In genomic region chr1:180763828-180764227, GRCm38 (mm10) we compare ENCODE assay signal across 8 mouse cellular contexts. TPM values are rescaled to one million over a fixed set of nuclear protein-coding genes. Genes with fewer than 3 reads are reported as not detected.
A peak's percentile ranks its signal among the peaks of the same experiment; 100 is the strongest.
DNase-seq lines count a peak whose midpoint lies in the region; ATAC-seq and TF ChIP-seq lines count a peak whose summit lies in the region.

No protein-coding gene starts in this region.

- peak overlapping the region; percentile 34 for H3K4me3 ChIP-seq in bone marrow, adult 2 months (replicated peaks; ENCODE audit: control insufficient read depth, low read depth, low read length)
- peak overlapping the region; percentile 43 for H3K4me3 ChIP-seq in embryonic facial prominence, embryonic 14.5 days (ENCODE audit: low read depth, low read length)
- peak overlapping the region; percentile 61 for H3K4me3 ChIP-seq in heart, embryonic 10.5 days
- H3K4me3 ChIP-seq in kidney, embryonic 14.5 days (ENCODE audit: low read length) = peak overlapping the region; percentile 41
- H3K4me3 ChIP-seq in limb, embryonic 15.5 days = peak overlapping the region; percentile 42

- peak; percentile 91 for DNase-seq in 416B (ENCODE audit: low read depth)
- peak; percentile 95 for DNase-seq in embryonic facial prominence, embryonic 14.5 days (ENCODE audit: low spot score)
- DNase-seq in heart, embryonic 10.5 days (ENCODE audit: low spot score) = peak; percentile 88
- DNase-seq in monocyte, adult 2 months (ENCODE audit: low read depth in 1 of 2, low spot score in 2 of 2) = peak; percentile 63 to 77
- peak; percentile 50 to 67 for DNase-seq in spleen, postnatal 14 days (ENCODE audit: low spot score in 2 of 2)

- WGBS in bone marrow, adult 2 months = 3% methylated on average over 11 of the region's 11 CpGs
- 0% methylated on average over 11 of the region's 11 CpGs for WGBS in embryonic facial prominence, embryonic 14.5 days
- WGBS in heart, embryonic 10.5 days = 2% methylated on average over 11 of the region's 11 CpGs
- 2% methylated on average over 11 of the region's 11 CpGs for WGBS in kidney, embryonic 14.5 days
- under 1% methylated on average over 11 of the region's 11 CpGs for WGBS in limb, embryonic 15.5 days

- H3K4me1 ChIP-seq in bone marrow, adult 2 months (ENCODE audit: control insufficient read depth, insufficient read depth, low read length) = peaks cover 3% of the 10 kb centered on the region; the same call in 1 of the 2 replicates
- H3K4me1 ChIP-seq in embryonic facial prominence, embryonic 14.5 days (ENCODE audit: control insufficient read depth, insufficient read depth, low read length) = peaks cover 11% of the 10 kb centered on the region
- H3K4me1 ChIP-seq in heart, embryonic 10.5 days = peaks cover 29% of the 10 kb centered on the region
- H3K4me1 ChIP-seq in kidney, embryonic 14.5 days (ENCODE audit: control insufficient read depth, insufficient read depth, low read length) = peaks cover 6% of the 10 kb centered on the region
- H3K4me1 ChIP-seq in limb, embryonic 15.5 days = peaks cover 26% of the 10 kb centered on the region

- peak; percentile 82 for ATAC-seq in embryonic facial prominence, embryonic 14.5 days (ENCODE audit: low read depth)
- ATAC-seq in kidney, embryonic 14.5 days (ENCODE audit: low FRiP score, low TSS enrichment) = peak; percentile 71; the same call in 1 of the 2 replicates
- peak; percentile 71; the same call in 1 of the 2 replicates for ATAC-seq in limb, embryonic 15.5 days (ENCODE audit: insufficient number of reproducible peaks, low FRiP score, low TSS enrichment, low read depth)

- H3K4me2 ChIP-seq in embryonic facial prominence, embryonic 14.5 days (ENCODE audit: low read depth, low read length) = peak overlapping the region; percentile 93
- peak overlapping the region; percentile 87 for H3K4me2 ChIP-seq in kidney, embryonic 14.5 days (replicated peaks; ENCODE audit: low read depth, low read length)
- H3K4me2 ChIP-seq in limb, embryonic 15.5 days = peak overlapping the region; percentile 78

- peak; percentile 85 for TF ChIP-seq CTCF in bone marrow, adult 2 months (IDR thresholded peaks at IDR 0.05; ENCODE audit: control insufficient read depth, insufficient read depth, low read length)

- no peaks in the 10 kb centered on the region for H3K36me3 ChIP-seq in embryonic facial prominence, embryonic 14.5 days (ENCODE audit: control insufficient read depth, insufficient read depth, low read length)
- no peaks in the 10 kb centered on the region for H3K36me3 ChIP-seq in heart, embryonic 10.5 days
- H3K36me3 ChIP-seq in kidney, embryonic 14.5 days (ENCODE audit: control insufficient read depth, insufficient read depth, low read length) = no peaks in the 10 kb centered on the region
- H3K36me3 ChIP-seq in limb, embryonic 15.5 days = no peaks in the 10 kb centered on the region

- peak overlapping the region; percentile 87 for H3K27ac ChIP-seq in bone marrow, adult 2 months (ENCODE audit: control insufficient read depth, insufficient read depth, low read depth, low read length, poor library complexity)
- no peak overlapping the region for H3K27ac ChIP-seq in embryonic facial prominence, embryonic 14.5 days (replicated peaks; ENCODE audit: low read depth, low read length)
- peak overlapping the region; percentile 38; the same call in 1 of the 2 replicates for H3K27ac ChIP-seq in heart, embryonic 10.5 days
- no peak overlapping the region for H3K27ac ChIP-seq in kidney, embryonic 14.5 days (ENCODE audit: low read depth, low read length)
- H3K27ac ChIP-seq in limb, embryonic 15.5 days = no peak overlapping the region

- no peaks in the 10 kb centered on the region for H3K9me3 ChIP-seq in embryonic facial prominence, embryonic 14.5 days (ENCODE audit: control insufficient read depth, low read length)
- no peaks in the 10 kb centered on the region for H3K9me3 ChIP-seq in heart, embryonic 10.5 days
- H3K9me3 ChIP-seq in kidney, embryonic 14.5 days (ENCODE audit: control insufficient read depth, low read length) = no peaks in the 10 kb centered on the region
- H3K9me3 ChIP-seq in limb, embryonic 15.5 days = no peaks in the 10 kb centered on the region

- TF ChIP-seq POLR2A in bone marrow, adult 2 months (IDR thresholded peaks at IDR 0.05; ENCODE audit: borderline replicate concordance, control insufficient read depth, low read depth, low read length) = peak; percentile 43; the same call in 1 of the 2 replicates

- peak overlapping the region; percentile 54 for H3K9ac ChIP-seq in embryonic facial prominence, embryonic 14.5 days (ENCODE audit: low read depth, low read length)
- peak overlapping the region; percentile 57 for H3K9ac ChIP-seq in kidney, embryonic 14.5 days (ENCODE audit: low read depth, low read length)
- H3K9ac ChIP-seq in limb, embryonic 15.5 days = peak overlapping the region; percentile 33; the same call in 1 of the 2 replicates

- no peaks in the 10 kb centered on the region; the same call in 1 of the 2 replicates for H3K27me3 ChIP-seq in embryonic facial prominence, embryonic 14.5 days (replicated peaks; ENCODE audit: control insufficient read depth, insufficient read depth, low read length)
- H3K27me3 ChIP-seq in heart, embryonic 10.5 days (ENCODE audit: insufficient read depth, poor library complexity, severe bottlenecking) = peaks cover 26% of the 10 kb centered on the region
- H3K27me3 ChIP-seq in kidney, embryonic 14.5 days (ENCODE audit: control insufficient read depth, insufficient read depth, low read length) = no peaks in the 10 kb centered on the region
- H3K27me3 ChIP-seq in limb, embryonic 15.5 days = no peaks in the 10 kb centered on the region

RNA-seq across cellular contexts. Expression of gene Acbd3, which starts 38.0 kb away (rescaled TPM):
- 11.7 and 16.1 TPM in 2 replicates for polyA plus RNA-seq in bone marrow, adult 2 months (2011; ENCODE audit: insufficient read depth, insufficient read length, low replicate concordance, missing spikeins)
- 30.6 and 32.0 TPM in 2 replicates for polyA plus RNA-seq in embryonic facial prominence, embryonic 14.5 days (2014; fragmentation: Nextera tagmentation; extraction: Ambion mirVana)
- 20.5 and 24.5 TPM in 2 replicates for polyA plus RNA-seq in heart, embryonic 10.5 days (2016; fragmentation: Nextera tagmentation; extraction: Ambion mirVana)
- 18.8 and 28.0 TPM in 2 replicates for polyA plus RNA-seq in kidney, embryonic 14.5 days (2014; fragmentation: Nextera tagmentation; extraction: Ambion mirVana)
- polyA plus RNA-seq in limb, embryonic 15.5 days (2015; fragmentation: Nextera tagmentation; extraction: Ambion mirVana) = 24.0 and 27.9 TPM in 2 replicates

RNA-seq across cellular contexts. Expression of gene H3f3a, which starts 49.9 kb away (rescaled TPM):
- polyA plus RNA-seq in bone marrow, adult 2 months (2011; ENCODE audit: insufficient read depth, insufficient read length, low replicate concordance, missing spikeins) = 682 and 801 TPM in 2 replicates
- 2,156 and 2,321 TPM in 2 replicates for polyA plus RNA-seq in embryonic facial prominence, embryonic 14.5 days (2014; fragmentation: Nextera tagmentation; extraction: Ambion mirVana)
- polyA plus RNA-seq in heart, embryonic 10.5 days (2016; fragmentation: Nextera tagmentation; extraction: Ambion mirVana) = 1,530 and 1,842 TPM in 2 replicates
- 2,845 and 3,531 TPM in 2 replicates for polyA plus RNA-seq in kidney, embryonic 14.5 days (2014; fragmentation: Nextera tagmentation; extraction: Ambion mirVana)
- polyA plus RNA-seq in limb, embryonic 15.5 days (2015; fragmentation: Nextera tagmentation; extraction: Ambion mirVana) = 2,561 and 2,592 TPM in 2 replicates

Comparison
In these comparisons a context has a peak if more than half of its experiments do, and no peak if none do; other contexts are left out.
1. H3K27ac ChIP-seq: peak in bone marrow, adult 2 months (single experiment) and heart, embryonic 10.5 days (single experiment); none in embryonic facial prominence, embryonic 14.5 days (single experiment), kidney, embryonic 14.5 days (single experiment) and limb, embryonic 15.5 days (single experiment).
2. Peak in every context shown above with its lines, with median percentiles within 50 percentile points of each other: DNase-seq, H3K4me3 ChIP-seq, ATAC-seq, H3K4me2 ChIP-seq and H3K9ac ChIP-seq.